Mouse (Mus musculus) midbrain, embryonic 10.5 days (tissue): Measurements from ENCODE around the gene Abhd14a. TPM values are rescaled to one million over a fixed set of nuclear protein-coding genes. Genes with fewer than 3 reads are reported as not detected.
"Not testable (repeated sequence)": the region's sequence is repeated elsewhere in the genome, so short reads cannot be mapped to it uniquely, and the experiment has no call there.

Experiments used
- DNase-seq: peaks from one replicate; pipeline ENCODE4 v3.0.0-alpha.2; 2017; ENCODE audit warnings: low spot score
- H3K27ac ChIP-seq: fragments of 300-500 bp; sonication (generic); replicated peaks from 2 replicates; pipeline ENCODE4 v1.5.1; 2016; ENCODE audit warnings: mild to moderate bottlenecking
- H3K27me3 ChIP-seq: fragments of 300-500 bp; sonication (generic); 2 replicates; pipeline ENCODE4 v1.6.1; 2016; ENCODE audit warnings: low read depth, mild to moderate bottlenecking; ENCODE audit not compliant: poor library complexity, severe bottlenecking
- H3K36me3 ChIP-seq: fragments of 300-500 bp; sonication (generic); 2 replicates; pipeline ENCODE4 v1.6.1; 2016; ENCODE audit warnings: mild to moderate bottlenecking, moderate library complexity
- H3K4me1 ChIP-seq: fragments of 300-500 bp; sonication (generic); 2 replicates; pipeline ENCODE4 v1.6.1; 2016
- H3K4me3 ChIP-seq: fragments of 300-500 bp; sonication (generic); 2 replicates; pipeline ENCODE4 v1.5.1; 2016; ENCODE audit warnings: mild to moderate bottlenecking, moderate library complexity
- H3K9me3 ChIP-seq: fragments of 300-500 bp; sonication (generic); replicated peaks from 2 replicates; pipeline ENCODE4 v1.6.1; 2016; ENCODE audit warnings: mild to moderate bottlenecking
- WGBS: fragments of 180-500 bp; shearing (Covaris S2); methylation state at CpG from one replicate; pipeline ENCODE4 v1.1.7; 2016; 5-methylcytosine and 5-hydroxymethylcytosine counted together
- polyA plus RNA-seq: library from polyadenylated mRNA; unstranded; fragments of >200 nt; fragmentation: Nextera tagmentation; extraction: Ambion mirVana; gene quantifications from 2 replicates; pipeline ENCODE4 v1.2.1, GENCODE M21; 2016

Gene Abhd14a
- polyA plus RNA-seq = 37.7 TPM in 2 replicates

GRCm38 (mm10) chr9:106447348-106447747 is at the start of gene Abhd14a, which contains the start of gene Abhd14b:
Gene Abhd14a (minus strand): TSS chr9:106447678.
Gene Abhd14b (plus strand): TSS chr9:106447459.
- WGBS = 0% methylated on average over 24 of the region's 24 CpGs
- no peaks in the 10 kb centered on the region for H3K9me3 ChIP-seq
- peak; percentile 94 for DNase-seq
- H3K36me3 ChIP-seq = no peaks in the 10 kb centered on the region
- peaks cover 12% of the 10 kb centered on the region; the same call in 1 of the 2 replicates for H3K27me3 ChIP-seq
- peaks cover 77% of the 10 kb centered on the region for H3K4me1 ChIP-seq
- H3K4me3 ChIP-seq = peak within 1 kb of the TSS; percentile 62
- peak within 1 kb of the TSS; percentile 87 for H3K27ac ChIP-seq

DNA sequence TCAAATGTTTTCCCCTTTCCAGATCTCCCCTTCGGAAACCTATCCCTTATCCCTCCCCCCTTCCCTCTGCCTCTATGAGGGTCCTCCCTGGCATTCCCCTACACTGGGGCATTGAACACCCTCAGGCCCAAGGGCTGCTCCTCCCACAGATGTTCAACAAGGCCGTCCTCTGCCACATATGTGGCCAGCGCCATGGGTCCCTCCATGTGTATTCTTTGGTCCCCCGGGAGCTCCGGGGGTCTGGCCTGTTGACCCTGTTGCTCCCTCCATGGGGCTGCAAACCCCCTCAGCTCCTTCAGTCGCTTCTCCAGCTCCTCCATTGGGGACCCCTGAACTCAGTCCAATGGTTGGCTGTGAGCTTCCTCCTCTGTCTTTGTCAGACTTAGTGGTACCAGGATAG is 40.1 kb upstream of the Abhd14a start:
- not testable (repeated sequence) for H3K4me1 ChIP-seq, H3K27me3 ChIP-seq, H3K27ac ChIP-seq, DNase-seq, H3K9me3 ChIP-seq, H3K4me3 ChIP-seq
- 90% methylated on average over 6 of the region's 6 CpGs for WGBS
- peaks cover 39% of the 10 kb centered on the region for H3K36me3 ChIP-seq

- Histone ChIP-seq H3K27me3 (no peaks in the 10 kb centered on the region), H3K9me3 (no peaks in the 10 kb centered on the region), H3K4me3 (no peak overlapping the region), H3K4me1 (no peaks in the 10 kb centered on the region), H3K27ac (no peak overlapping the region), H3K36me3 (peaks cover 63% of the 10 kb centered on the region)
- DNase-seq = no peak
- 81% methylated on average over 10 of the region's 10 CpGs for WGBS
Observed at GRCm38 (mm10) chr9:106485076-106485475, 37.6 kb upstream of the Abhd14a start.

DNA sequence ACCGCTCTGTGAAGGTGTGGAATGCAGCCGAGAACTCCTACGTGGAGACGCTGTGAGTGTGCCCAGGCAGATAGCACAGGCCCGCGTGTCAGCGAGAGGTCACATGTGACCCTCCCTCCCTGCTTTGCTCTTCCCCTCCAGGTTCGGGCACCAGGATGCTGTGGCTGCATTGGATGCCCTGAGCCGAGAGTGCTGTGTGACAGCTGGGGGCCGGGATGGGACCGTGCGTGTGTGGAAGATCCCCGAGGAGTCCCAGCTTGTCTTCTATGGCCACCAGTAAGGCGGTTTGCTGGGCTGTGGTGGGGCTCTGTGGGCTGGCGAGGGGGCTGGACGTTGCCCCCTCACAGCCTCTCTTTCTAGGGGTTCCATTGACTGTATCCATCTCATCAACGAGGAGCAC is 36.1 kb upstream of the Abhd14a start:
- no peak overlapping the region for H3K4me3 ChIP-seq
- H3K36me3 ChIP-seq = peaks cover 75% of the 10 kb centered on the region
- H3K27ac ChIP-seq = no peak overlapping the region
- H3K9me3 ChIP-seq = no peaks in the 10 kb centered on the region
- H3K27me3 ChIP-seq = no peaks in the 10 kb centered on the region
- H3K4me1 ChIP-seq = no peaks in the 10 kb centered on the region
- WGBS = 94% methylated on average over 17 of the region's 17 CpGs
- no peak for DNase-seq

- H3K9me3 ChIP-seq = no peaks in the 10 kb centered on the region
- H3K36me3 ChIP-seq = peaks cover 75% of the 10 kb centered on the region
- H3K27me3 ChIP-seq = no peaks in the 10 kb centered on the region
- WGBS = 95% methylated on average over 10 of the region's 10 CpGs
- H3K27ac ChIP-seq = no peak overlapping the region
- H3K4me1 ChIP-seq = peaks cover 4% of the 10 kb centered on the region
- DNase-seq = no peak
- H3K4me3 ChIP-seq = no peak overlapping the region
Observed at GRCm38 (mm10) chr9:106483136-106483535, 35.7 kb upstream of the Abhd14a start.

GRCm38 (mm10) chr9:106482578-106483115 is 35.2 kb upstream of the Abhd14a start:
- DNase-seq = no peak
- peaks cover 75% of the 10 kb centered on the region for H3K36me3 ChIP-seq
- H3K27ac ChIP-seq = no peak overlapping the region
- no peaks in the 10 kb centered on the region for H3K27me3 ChIP-seq
- H3K4me1 ChIP-seq = peaks cover 9% of the 10 kb centered on the region
- H3K4me3 ChIP-seq = no peak overlapping the region
- H3K9me3 ChIP-seq = no peaks in the 10 kb centered on the region
- 88% methylated on average over 17 of the region's 17 CpGs for WGBS

GRCm38 (mm10) chr9:106481676-106482075 is 34.2 kb upstream of the Abhd14a start:
- DNase-seq = no peak
- Histone ChIP-seq H3K36me3 (peaks cover 75% of the 10 kb centered on the region), H3K27me3 (no peaks in the 10 kb centered on the region), H3K9me3 (no peaks in the 10 kb centered on the region), H3K4me1 (peaks cover 17% of the 10 kb centered on the region), H3K27ac (no peak overlapping the region), H3K4me3 (no peak overlapping the region)
- WGBS = 94% methylated on average over 13 of the region's 13 CpGs

DNA sequence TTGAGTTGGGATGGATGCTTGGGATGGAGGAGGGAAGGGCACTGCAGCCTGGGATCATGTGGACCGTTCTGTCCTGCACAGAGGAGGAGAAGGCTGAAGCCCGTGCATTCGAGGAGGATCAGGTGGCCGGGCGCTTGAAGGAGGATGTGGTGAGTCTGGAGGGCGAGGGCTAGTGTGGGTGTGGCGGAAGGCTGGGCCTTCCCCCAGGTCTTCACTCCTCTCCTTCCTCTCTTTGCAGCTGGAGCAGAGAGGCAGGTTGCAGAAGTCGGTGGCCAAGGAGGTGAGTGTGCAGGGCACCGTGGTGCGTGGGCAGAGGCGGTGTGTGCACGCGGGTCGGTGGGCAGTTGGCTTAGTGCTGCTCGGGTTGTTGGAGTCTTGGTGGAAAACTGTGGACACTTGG is 33.6 kb upstream of the Abhd14a start:
- Histone ChIP-seq H3K27me3 (no peaks in the 10 kb centered on the region), H3K27ac (no peak overlapping the region), H3K36me3 (peaks cover 70% of the 10 kb centered on the region), H3K4me1 (peaks cover 23% of the 10 kb centered on the region), H3K4me3 (no peak overlapping the region), H3K9me3 (no peaks in the 10 kb centered on the region)
- 97% methylated on average over 15 of the region's 15 CpGs for WGBS
- DNase-seq = no peak

GRCm38 (mm10) chr9:106480541-106480940 is 33.1 kb upstream of the Abhd14a start:
- no peaks in the 10 kb centered on the region for H3K27me3 ChIP-seq
- H3K4me1 ChIP-seq = peaks cover 28% of the 10 kb centered on the region
- no peaks in the 10 kb centered on the region for H3K9me3 ChIP-seq
- no peak overlapping the region for H3K27ac ChIP-seq
- peaks cover 65% of the 10 kb centered on the region for H3K36me3 ChIP-seq
- H3K4me3 ChIP-seq = no peak overlapping the region
- 95% methylated on average over 7 of the region's 7 CpGs for WGBS
- DNase-seq = no peak

GRCm38 (mm10) chr9:106478101-106478500 is 30.6 kb upstream of the Abhd14a start:
- Histone ChIP-seq H3K27me3 (peaks cover 3% of the 10 kb centered on the region; the same call in 1 of the 2 replicates), H3K27ac (no peak overlapping the region), H3K4me1 (peaks cover 51% of the 10 kb centered on the region), H3K36me3 (peaks cover 40% of the 10 kb centered on the region), H3K4me3 (peak overlapping the region; percentile 84), H3K9me3 (no peaks in the 10 kb centered on the region)
- 86% methylated on average over 9 of the region's 9 CpGs for WGBS
- DNase-seq = no peak

DNA sequence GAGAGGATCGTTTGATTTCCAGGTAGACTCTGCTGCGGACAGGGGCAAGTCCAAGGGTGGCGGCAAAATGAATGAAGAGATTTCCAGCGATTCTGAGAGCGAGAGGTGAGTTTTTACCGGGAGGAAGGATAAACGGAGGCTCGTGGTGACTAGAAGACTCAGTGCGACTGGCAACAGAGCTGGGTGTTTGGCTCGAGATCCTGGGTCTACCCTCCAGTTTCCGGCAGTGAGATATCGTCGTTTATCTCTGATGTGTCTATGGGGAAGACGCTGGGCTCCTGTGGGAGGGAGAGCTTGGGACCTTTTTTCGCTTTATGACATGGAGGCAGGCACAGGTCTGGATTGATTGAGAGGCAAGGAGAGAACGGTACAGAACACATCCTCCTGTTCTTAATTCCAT is 30.2 kb upstream of the Abhd14a start:
- Histone ChIP-seq H3K36me3 (peaks cover 36% of the 10 kb centered on the region), H3K4me1 (peaks cover 56% of the 10 kb centered on the region), H3K4me3 (peak overlapping the region; percentile 84), H3K9me3 (no peaks in the 10 kb centered on the region), H3K27me3 (peaks cover 7% of the 10 kb centered on the region; the same call in 1 of the 2 replicates), H3K27ac (peak overlapping the region; percentile 80)
- no peak for DNase-seq
- WGBS = 9% methylated on average over 16 of the region's 16 CpGs

DNA sequence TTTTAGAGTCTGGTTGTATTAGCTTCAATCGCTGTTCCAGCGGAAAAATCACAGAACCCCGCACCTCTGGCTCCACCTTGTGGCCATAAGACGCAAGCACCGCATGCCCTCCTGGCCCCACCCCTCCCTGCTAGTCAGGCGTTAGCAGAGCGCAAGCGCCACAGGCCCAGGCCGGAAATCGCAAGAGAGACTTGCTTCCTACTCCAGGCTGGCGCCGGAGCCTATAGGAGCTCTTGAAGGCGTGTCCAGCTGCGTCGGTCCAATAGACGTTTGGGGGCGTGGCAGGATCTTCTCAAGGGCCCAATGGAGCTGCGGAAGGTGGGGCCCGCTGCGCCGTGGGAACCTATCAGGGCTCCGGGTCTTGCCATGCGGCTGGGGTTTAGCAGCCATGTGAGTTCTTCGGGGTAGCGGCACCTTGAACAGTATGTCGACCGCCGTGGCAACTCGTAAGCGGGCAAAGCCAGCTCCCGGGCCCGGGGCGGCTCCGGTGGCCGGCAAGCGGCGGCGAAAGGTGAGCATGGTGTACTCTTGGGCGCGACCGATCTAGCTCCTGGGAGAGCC is 29.5 kb upstream of the Abhd14a start, which contains the start of gene Parp3:
TSS of gene Parp3 (minus strand) at position 26 of the 561 bp plus-strand sequence.
- Histone ChIP-seq H3K36me3 (peaks cover 31% of the 10 kb centered on the region), H3K4me3 (peak within 1 kb of the TSS; percentile 84), H3K9me3 (no peaks in the 10 kb centered on the region), H3K4me1 (peaks cover 62% of the 10 kb centered on the region), H3K27me3 (peaks cover 7% of the 10 kb centered on the region; the same call in 1 of the 2 replicates), H3K27ac (peak within 1 kb of the TSS; percentile 80)
- peak; percentile 99 for DNase-seq
- under 1% methylated on average over 41 of the region's 41 CpGs for WGBS
